Mouse (Mus musculus): ENCODE results near the gene Prune1. TPM values are rescaled to one million over a fixed set of nuclear protein-coding genes. Genes with fewer than 3 reads are reported as not detected.

Prune1 gene
- total and polyA plus RNA-seq, 3 experiments: 8.4 to 9.1 (median 8.5) TPM

GRCm38 (mm10) chr3:95235386-95236301, 46.2 kb downstream of the Prune1 start:
- in situ Hi-C loops (cut with MboI; ENCODE audit: low pct_ligation_motif_present, low pct_unique_long_range_greater_than_20kb, low sequenced_read_pairs) (no loop called here), dilution Hi-C loops (cut with MboI; ENCODE audit: extremely low pct_ligation_motif_present, extremely low pct_unique_long_range_greater_than_20kb, low sequenced_read_pairs) (no loop called here)
- no peak overlapping the region for H3K4me2 ChIP-seq (ENCODE audit: insufficient read depth, low read depth, poor library complexity, severe bottlenecking)
- H3K9me3 ChIP-seq (replicated peaks; ENCODE audit: low read length): no peaks in the 10 kb centered on the region
- H3K4me1 ChIP-seq (ENCODE audit: control insufficient read depth in 1 of 2, insufficient read depth in 2 of 2): peaks cover 18 to 45% of the 10 kb centered on the region in 2 experiments
- H3K27me3 ChIP-seq (replicated peaks): no peaks in the 10 kb centered on the region
- TF ChIP-seq TBP (conservative IDR thresholded peaks at IDR 0.05; ENCODE audit: low read depth, low read length) (no peak), POLR2AphosphoS2 (IDR thresholded peaks at IDR 0.05; ENCODE audit: low read depth, low read length) (no peak), CHD2 (IDR thresholded peaks at IDR 0.05; ENCODE audit: low read length) (no peak), ZMIZ1 (IDR thresholded peaks at IDR 0.05; ENCODE audit: low read depth, low read length) (no peak), BHLHE40 (IDR thresholded peaks at IDR 0.05; ENCODE audit: low read depth, low read length) (no peak), IRF4 (IDR thresholded peaks at IDR 0.05; ENCODE audit: low read depth, low read length) (no peak), RAD21 (IDR thresholded peaks at IDR 0.05; ENCODE audit: low read depth, low read length) (no peak), RCOR1 (conservative IDR thresholded peaks at IDR 0.05; ENCODE audit: low read depth, low read length) (no peak), CTCF (conservative IDR thresholded peaks at IDR 0.05 in 1 of 2, IDR thresholded peaks at IDR 0.05 in 1 of 2; ENCODE audit: low read depth in 2 of 2, low read length in 2 of 2) (no peak)
- no peak for DNase-seq (ENCODE audit: extremely low read depth)
- H3K79me2 ChIP-seq (replicated peaks; ENCODE audit: control insufficient read depth, extremely low read depth, insufficient read depth, poor library complexity, severe bottlenecking): peaks cover 19% of the 10 kb centered on the region
- H3K9ac ChIP-seq (ENCODE audit: insufficient read depth, low read depth): no peak overlapping the region
- H3K4me3 ChIP-seq (replicated peaks in 1 of 3; ENCODE audit: low read depth in 2 of 3, low read length in 2 of 3, poor library complexity in 1 of 3): no peak overlapping the region
- H3K27ac ChIP-seq (ENCODE audit: insufficient read depth, low read depth): no peak overlapping the region
- H3K36me3 ChIP-seq (replicated peaks in 1 of 2; ENCODE audit: control insufficient read depth in 1 of 2, insufficient read depth in 1 of 2, low read length in 1 of 2): peaks cover 48 to 73% of the 10 kb centered on the region in 2 experiments

- H3K27ac ChIP-seq (ENCODE audit: insufficient read depth, low read depth): peak overlapping the region; percentile 97
- TF ChIP-seq POLR2AphosphoS2 (IDR thresholded peaks at IDR 0.05; ENCODE audit: low read depth, low read length) (no peak), ETS1 (conservative IDR thresholded peaks at IDR 0.05; ENCODE audit: low read depth, low read length) (peak; percentile 86), RAD21 (IDR thresholded peaks at IDR 0.05; ENCODE audit: low read depth, low read length) (no peak; the same call in 1 of the 2 replicates), SIN3A (IDR thresholded peaks at IDR 0.05; ENCODE audit: low read length) (peak; percentile 66), SMC3 (IDR thresholded peaks at IDR 0.05; ENCODE audit: low read depth, low read length) (no peak), UBTF (IDR thresholded peaks at IDR 0.05; ENCODE audit: low read depth, low read length) (no peak), IRF4 (IDR thresholded peaks at IDR 0.05; ENCODE audit: low read depth, low read length) (peak; percentile 62; the same call in 1 of the 2 replicates), TBP (conservative IDR thresholded peaks at IDR 0.05; ENCODE audit: low read depth, low read length) (0 out of 2 replicates have a peak, but pooled peaks have one; percentile 18), MXI1 (IDR thresholded peaks at IDR 0.05; ENCODE audit: low read depth, low read length) (peak; percentile 67; the same call in 1 of the 2 replicates), KAT2A (IDR thresholded peaks at IDR 0.05; ENCODE audit: insufficient replicate concordance, low read length) (0 out of 2 replicates have a peak, but pooled peaks have one; percentile 53), USF2 (conservative IDR thresholded peaks at IDR 0.05; ENCODE audit: low read depth, low read length) (no peak), E2F4 (IDR thresholded peaks at IDR 0.05; ENCODE audit: insufficient replicate concordance, low read depth, low read length) (no peak), TCF12 (IDR thresholded peaks at IDR 0.05; ENCODE audit: low read depth, low read length) (peak; percentile 71), CHD1 (IDR thresholded peaks at IDR 0.05; ENCODE audit: low read depth, low read length) (no peak), BHLHE40 (IDR thresholded peaks at IDR 0.05; ENCODE audit: low read depth, low read length) (peak; percentile 91), ZC3H11A (IDR thresholded peaks at IDR 0.05; ENCODE audit: low read depth, low read length) (no peak), CTCF (conservative IDR thresholded peaks at IDR 0.05 in 1 of 2, IDR thresholded peaks at IDR 0.05 in 1 of 2; ENCODE audit: low read depth in 2 of 2, low read length in 2 of 2) (no peak), CHD2 (IDR thresholded peaks at IDR 0.05; ENCODE audit: low read length) (peak; percentile 33; the same call in 1 of the 2 replicates), USF1 (IDR thresholded peaks at IDR 0.05; ENCODE audit: low read depth, low read length) (no peak), ZNF384 (IDR thresholded peaks at IDR 0.05; ENCODE audit: low read depth, low read length) (no peak), EP300 (IDR thresholded peaks at IDR 0.05; ENCODE audit: low read length) (peak; percentile 74), PAX5 (IDR thresholded peaks at IDR 0.05; ENCODE audit: low read length) (no peak), GABPA (IDR thresholded peaks at IDR 0.05; ENCODE audit: insufficient replicate concordance, low read depth, low read length) (no peak), NELFE (IDR thresholded peaks at IDR 0.05; ENCODE audit: low read depth, low read length) (no peak), ELF1 (IDR thresholded peaks at IDR 0.05; ENCODE audit: low read depth, low read length) (no peak)
Measured at GRCm38 (mm10) chr3:95233303-95233980, 48.4 kb downstream of the Prune1 start.

More at GRCm38 (mm10) chr3:95233303-95233980, 48.4 kb downstream of the Prune1 start:
- peaks cover 18 to 46% of the 10 kb centered on the region in 2 experiments for H3K4me1 ChIP-seq (ENCODE audit: control insufficient read depth in 1 of 2, insufficient read depth in 2 of 2)
- no peaks in the 10 kb centered on the region for H3K9me3 ChIP-seq (replicated peaks; ENCODE audit: low read length)
- in situ Hi-C loops (cut with MboI; ENCODE audit: low pct_ligation_motif_present, low pct_unique_long_range_greater_than_20kb, low sequenced_read_pairs) (no loop called here), dilution Hi-C loops (cut with MboI; ENCODE audit: extremely low pct_ligation_motif_present, extremely low pct_unique_long_range_greater_than_20kb, low sequenced_read_pairs) (no loop called here)
- H3K79me2 ChIP-seq (replicated peaks; ENCODE audit: control insufficient read depth, extremely low read depth, insufficient read depth, poor library complexity, severe bottlenecking): peaks cover 39% of the 10 kb centered on the region
- peak overlapping the region; percentile 69 for H3K9ac ChIP-seq (ENCODE audit: insufficient read depth, low read depth)
- H3K27me3 ChIP-seq (replicated peaks): no peaks in the 10 kb centered on the region
- H3K4me2 ChIP-seq (ENCODE audit: insufficient read depth, low read depth, poor library complexity, severe bottlenecking): peak overlapping the region; percentile 79
- H3K4me3 ChIP-seq (replicated peaks in 1 of 3; ENCODE audit: low read depth in 2 of 3, low read length in 2 of 3, poor library complexity in 1 of 3): peak overlapping the region in 2 of 3 experiments; percentile 5 to 38
- H3K36me3 ChIP-seq (replicated peaks in 1 of 2; ENCODE audit: control insufficient read depth in 1 of 2, insufficient read depth in 1 of 2, low read length in 1 of 2): peaks cover 48 to 63% of the 10 kb centered on the region in 2 experiments
- peak; percentile 87 for DNase-seq (ENCODE audit: extremely low read depth)
